Mouse (Mus musculus) fibroblast of lung, adult 2 months (primary cell): ENCODE data around the gene Tmem274.

Source experiments
- DNase-seq: peaks from one replicate; pipeline ENCODE4 v3.0.0-alpha.2; 2011; ENCODE audit warnings: low read depth

Gene Tmem274

DNA sequence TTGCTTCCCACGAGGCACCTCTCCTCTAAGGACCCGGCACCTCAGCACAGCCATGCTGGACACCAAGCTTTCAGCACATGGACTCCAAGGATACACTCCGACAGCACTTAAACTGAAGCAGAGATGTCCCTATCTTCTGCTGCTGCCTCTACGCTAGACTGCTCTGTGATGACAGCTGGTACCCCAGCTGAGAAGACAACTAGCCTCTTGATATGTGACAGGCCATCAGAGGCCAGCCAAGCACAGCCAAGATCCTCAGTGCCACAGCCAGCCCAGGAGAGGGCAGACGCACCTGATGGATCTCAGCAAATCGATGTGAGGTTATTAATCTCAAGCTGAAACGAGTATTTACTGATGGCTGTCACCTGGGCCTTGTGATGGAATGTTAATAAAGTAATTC lies 2.1 kb upstream of the Tmem274 start:
- DNase-seq: no peak

DNA sequence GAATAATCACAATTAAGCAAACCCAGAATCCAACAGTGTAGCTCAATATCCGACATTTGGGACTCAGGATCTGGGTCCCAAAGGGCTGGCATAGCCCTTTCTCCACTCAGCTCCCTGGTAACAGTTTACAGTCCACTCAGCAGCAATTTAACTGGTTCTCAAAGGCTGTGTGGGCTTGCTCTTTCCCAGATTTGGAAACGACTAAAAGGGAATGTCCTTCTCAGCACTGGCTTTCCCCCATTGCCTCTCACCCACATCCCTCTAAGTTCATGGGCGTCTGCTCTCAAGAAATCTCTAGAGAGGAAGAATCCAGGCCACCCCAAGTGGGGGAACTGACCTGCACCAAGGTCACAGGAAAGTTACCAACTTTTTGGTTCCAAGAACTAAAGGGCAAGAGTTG lies 7.4 kb downstream of the Tmem274 start:
- no peak for DNase-seq

DNA sequence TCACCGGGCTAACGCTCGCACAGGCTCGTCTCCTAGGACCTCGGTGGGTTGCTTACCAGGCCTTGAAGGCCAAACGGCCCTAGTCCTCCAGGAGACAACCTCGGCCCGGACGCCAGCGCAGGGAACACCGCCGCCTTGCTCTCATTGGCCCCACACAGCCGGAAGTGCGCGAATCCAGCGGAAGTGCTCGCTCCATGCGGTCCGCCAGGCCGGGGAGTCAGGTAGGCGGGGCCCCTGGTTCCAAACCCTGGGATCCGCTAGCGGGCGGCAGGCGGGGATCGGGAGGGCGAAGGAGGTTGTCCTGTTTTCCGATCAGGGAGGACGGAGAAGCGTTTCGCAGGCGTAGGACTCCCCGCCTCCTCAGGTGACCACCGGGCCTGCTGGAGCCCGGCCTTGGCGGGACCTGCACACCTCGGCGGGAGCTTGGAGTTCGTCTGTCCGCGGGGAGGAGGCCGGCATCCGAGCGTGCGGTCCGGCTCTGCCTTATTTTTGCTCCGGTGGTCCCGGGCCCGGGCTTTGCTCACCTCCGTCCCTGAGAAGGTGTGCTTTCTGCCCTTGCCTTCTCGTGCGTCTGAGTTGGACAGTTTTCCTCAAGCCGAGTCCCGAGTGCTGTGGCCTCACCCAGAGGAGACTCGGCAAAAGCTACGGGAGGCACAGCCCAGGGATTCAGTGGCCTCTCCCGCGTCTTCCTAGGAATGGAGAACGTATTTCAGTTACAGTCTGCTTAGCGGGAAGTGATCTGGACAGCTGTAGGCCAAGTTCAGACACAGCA lies 8.1 kb downstream of the Tmem274 start, which contains the start of the genes Nmnat1 and Lzic:
Gene Nmnat1, minus strand, starts transcription at position 150 of the 772 bp plus-strand sequence.
Gene Lzic, plus strand, starts transcription at position 177 of the 772 bp plus-strand sequence.
- DNase-seq: peak; percentile 82

DNA sequence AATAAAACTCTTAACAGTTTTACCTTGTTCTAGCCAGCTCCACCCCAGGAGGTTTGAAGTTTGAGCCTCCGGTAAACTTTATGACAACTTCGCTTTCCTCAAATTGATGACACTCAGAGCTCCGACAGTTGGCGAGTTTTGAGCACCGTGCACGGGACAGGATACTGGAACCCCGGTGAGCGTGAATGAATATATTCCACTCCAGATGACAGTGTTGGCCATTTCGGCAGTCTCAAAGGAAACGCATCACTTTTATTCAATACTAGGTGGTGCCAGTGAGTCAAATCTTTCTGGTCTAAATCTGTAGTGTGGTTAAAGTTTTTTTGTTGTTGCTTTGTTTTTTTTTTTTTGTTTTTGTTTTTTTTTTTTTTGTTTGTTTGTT lies 8.6 kb downstream of the Tmem274 start:
- DNase-seq: peak; percentile 19

DNA sequence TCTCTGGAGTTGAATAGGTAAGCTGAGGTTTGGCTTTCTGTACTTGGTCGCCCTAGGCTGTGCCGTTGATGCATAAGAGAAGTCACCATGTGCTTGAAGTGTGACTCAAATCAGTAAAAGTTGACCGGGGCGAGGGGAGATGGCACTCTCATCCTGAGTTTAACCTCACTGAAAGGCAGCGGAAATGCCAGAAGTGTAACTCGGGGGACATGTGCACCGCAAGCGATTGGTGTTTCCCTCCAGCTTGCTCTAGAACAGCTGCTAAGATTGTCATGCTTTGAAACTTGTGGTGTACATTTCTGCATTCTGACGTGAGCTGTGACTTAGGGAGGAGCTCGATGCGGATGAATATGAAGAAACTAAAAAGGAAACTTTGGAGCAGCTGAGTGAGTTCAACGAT lies 10.6 kb downstream of the Tmem274 start:
- no peak for DNase-seq

DNA sequence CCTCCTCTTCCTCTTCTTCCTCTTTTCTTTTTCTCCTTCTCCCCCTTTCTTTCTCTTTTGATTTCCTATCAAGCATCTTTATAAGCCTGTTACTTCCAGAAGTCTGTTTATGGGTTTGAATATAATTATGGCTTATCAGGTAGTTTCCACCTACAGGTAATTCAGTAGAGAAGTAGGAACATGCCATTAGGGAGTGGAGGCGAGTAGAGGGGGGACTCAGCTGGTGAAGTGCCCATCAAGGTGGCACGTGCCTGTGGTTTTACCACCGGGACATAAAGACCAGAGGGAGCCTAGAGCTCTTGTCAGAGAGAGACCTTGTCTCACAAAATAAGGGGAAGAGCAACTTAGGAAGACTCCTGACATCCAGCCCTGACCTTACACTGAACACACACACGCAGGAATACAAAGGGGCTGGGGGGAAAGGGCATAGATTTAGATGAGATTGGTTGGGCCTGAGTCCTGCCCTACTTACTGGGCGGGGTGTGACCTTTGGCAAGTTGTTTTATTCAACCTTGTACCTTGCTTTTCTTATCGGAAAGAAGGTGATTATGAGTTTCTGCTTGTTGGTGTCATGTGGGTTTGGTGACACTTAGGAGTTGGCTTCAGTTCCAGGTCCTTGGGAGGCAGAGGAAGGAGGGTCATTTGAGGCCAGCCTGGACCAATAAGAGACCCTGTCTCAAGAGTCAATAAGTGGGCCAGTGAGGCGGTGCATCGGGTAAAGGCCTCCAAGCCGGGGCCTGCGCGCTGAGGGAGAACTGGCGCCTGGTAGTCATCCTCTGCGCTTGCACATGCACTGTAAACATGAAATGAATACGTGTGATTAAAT lies 12.4 kb downstream of the Tmem274 start:
- DNase-seq: no peak

DNA sequence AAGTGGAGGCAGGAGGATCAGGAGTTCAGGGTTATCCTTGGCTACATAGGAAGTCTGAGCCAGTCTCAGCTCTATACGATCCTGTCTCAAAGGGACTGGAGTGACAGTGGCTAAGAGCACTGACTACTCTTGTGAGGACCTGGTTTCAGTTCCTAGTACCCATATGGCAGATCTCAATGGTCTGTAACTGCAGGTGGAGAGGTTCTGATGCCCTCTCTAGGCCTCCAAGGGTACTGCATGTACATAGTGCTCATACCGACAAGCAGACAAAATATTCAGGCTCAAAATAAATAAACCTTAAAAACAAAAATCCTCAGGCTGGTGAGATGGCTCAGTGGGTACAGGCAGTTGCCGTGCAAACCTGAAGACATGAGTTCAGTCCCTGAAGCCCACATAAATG lies 14.0 kb downstream of the Tmem274 start:
- DNase-seq: no peak

DNA sequence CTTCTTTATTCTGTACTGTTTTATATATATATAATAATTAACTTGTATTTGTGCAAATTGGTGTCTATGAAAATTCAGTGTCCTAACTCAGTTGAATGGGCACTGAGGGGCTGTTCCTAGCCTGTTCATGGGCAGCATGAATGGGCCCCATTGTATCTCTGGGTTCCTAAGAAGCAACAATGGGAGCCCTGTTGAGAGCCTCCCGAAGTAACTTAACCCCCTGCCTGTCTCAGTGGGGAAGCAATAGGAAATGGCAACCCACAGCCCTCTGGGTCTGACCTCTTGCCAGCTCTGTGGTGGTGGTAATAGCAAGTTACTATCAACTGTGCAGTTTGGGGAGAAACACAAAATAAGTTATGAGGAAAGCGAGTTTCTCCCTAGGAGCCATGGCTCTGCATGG lies 19.4 kb downstream of the Tmem274 start:
- peak; percentile 81 for DNase-seq

DNA sequence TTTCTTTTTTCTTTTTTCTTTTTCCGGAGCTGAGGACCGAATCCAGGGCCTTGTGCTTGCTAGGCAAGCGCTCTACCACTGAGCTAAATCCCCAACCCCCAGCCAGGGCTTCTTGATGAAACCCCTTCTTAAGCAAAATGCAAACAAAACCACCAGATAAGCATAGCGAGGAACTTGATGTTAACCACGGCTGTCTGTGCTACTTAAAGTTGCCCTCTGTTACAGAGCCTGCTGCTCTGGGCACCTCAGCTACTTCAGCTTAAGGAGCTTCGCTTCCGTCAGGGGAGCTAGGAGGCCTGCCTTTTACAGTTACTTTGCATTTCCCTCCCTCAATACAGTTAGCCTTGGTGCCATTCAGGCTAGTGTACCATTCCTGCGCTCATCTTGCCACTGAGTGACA lies 21.7 kb downstream of the Tmem274 start:
- no peak for DNase-seq

DNA sequence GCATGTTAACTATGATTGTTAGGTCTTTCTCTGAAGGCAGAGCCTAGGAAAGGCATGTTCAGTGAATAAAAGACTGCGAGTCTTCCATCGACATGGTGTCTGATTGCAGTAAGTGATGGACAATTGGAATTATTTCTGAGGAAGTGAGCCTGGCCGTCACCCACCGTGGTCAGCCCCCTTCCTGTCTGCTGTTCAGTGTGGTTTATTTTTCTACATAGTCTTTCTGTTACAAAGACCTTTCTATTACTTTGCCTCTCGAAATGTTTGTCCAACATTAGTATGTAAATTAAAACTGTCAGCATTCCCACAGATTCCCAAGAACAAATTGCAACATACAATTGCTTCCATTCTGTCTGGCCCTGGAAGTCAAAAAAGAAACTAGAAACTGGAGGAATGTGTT lies 22.6 kb downstream of the Tmem274 start:
- DNase-seq: peak; percentile 67

DNA sequence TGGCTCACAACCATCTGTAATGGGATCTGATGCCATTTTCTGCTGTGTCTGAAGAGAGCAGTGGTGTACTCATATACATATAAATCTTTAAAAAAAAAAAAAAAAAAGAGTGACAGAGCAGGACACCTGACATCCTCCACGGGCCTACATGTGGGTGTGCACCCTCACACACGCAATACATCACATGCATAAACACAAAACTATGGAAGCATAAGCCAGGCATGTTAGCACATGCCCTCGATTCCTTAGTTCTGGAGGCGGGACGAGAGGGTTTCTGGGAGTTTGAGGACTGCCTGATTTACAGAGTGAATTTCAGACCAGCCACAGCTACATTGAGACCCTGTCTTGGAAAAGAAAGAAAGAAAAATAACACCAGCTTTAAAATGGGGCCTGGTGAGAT lies 27.2 kb downstream of the Tmem274 start:
- DNase-seq: no peak

DNA sequence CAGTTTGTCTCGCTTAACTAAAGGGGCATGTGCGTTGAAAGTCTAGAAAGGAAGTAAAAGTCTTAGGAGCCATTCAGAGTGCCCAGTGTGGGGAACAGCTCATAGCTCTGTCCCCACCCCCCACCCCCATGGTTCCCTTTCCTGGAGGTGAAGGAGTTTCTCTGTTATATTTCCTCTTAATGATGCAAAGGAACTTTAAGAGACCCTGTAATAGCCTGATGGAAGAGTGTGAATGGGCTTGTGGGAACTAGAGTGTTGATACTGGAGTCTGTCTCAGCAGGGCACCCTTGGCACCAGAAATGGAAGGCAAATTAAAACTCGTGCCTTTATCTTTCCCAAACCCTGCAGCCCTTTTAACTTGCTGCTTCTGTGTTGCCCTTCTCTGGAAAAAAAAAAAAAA lies 27.7 kb downstream of the Tmem274 start:
- no peak for DNase-seq

DNA sequence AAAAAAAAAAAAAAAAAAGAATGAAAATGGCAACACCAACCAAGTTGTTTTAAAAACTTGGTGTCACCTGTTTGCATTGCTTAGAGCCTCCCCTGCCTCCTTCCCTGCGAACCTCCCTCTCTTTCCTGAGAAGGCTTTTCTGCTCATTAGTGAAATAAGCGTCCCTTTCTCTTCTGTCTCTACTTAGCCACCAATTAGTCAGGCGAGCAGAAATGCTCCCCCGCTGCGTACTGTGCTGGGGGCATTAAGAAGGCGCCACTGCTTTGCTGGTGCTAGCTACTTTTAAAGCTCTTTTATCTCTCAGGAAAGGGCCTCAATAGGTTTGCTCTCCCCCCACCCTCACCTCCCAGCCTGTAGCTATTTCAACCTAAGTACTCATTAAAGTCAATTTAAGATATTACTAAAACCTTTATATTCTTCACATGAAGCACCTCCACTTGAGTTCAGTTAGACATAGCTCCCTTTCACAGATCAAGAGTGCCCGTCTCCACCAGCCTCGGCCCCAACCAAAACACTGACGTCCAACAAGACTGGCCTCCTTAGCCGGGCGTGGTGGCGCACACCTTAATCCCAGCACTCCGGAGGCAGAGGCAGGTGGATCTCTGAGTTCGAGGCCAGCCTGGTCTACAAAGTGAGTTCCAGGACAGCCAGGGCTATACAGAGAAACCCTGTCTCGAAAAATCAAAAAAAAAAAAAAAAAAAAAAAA lies 28.2 kb downstream of the Tmem274 start:
- DNase-seq: no peak

DNA sequence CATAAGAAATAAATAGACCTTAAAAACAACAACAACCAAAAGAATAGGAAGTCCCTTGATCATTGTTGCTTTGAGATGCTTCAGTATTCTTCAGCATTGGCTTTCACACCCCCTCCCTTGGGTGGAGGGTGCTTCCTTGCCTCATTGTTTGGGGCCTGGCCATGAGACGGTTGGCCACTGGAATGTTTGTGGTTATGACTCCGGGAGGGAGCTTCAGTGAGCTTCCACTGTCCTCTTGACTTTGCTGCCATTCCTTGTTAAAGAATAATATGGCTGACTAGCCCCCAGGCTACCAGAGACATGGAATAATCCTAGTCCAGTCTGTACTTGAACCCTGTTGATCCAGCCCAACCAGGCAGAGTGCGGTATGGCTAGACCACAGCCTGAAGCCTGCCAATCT lies 29.7 kb downstream of the Tmem274 start:
- no peak for DNase-seq

DNA sequence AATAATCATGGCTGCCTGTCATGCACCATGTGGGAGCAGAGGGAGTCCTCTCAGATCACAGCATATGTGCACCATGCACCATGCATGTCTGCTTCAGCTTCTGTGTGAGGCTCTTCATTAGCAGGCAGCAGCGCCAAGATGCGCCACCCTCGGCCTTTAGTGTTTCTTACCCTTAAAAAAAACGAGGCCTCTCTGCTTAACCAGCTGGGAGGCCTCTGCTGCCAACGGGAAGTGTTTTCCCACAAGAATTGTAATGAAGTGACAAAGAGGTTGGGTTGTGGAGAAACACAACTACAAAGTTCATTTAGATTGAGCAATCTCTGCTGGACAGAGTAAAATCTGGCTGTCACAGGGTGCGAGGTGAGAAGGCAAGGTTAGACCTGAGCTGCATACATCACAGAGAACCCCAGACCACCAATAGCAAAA lies 34.1 kb downstream of the Tmem274 start:
- no peak for DNase-seq

DNA sequence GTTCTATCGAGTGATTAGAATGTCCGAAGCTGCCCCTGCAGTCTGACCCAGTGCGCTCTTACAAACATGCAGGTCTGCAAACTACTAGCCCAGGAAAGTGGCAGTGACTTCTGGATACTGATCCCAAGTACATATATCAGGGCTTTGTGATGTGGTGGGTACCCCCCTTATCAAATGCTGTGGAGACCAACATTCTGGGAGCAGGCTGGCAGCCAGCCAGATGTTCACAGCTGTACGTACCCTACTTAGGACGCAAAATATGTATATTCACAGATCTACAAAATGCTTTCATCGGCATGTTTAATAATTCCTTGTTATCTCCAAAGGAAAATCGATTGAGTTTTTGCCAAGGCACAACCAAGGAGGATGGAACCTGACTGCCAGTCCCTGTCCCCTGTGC lies 34.9 kb downstream of the Tmem274 start:
- no peak for DNase-seq

DNA sequence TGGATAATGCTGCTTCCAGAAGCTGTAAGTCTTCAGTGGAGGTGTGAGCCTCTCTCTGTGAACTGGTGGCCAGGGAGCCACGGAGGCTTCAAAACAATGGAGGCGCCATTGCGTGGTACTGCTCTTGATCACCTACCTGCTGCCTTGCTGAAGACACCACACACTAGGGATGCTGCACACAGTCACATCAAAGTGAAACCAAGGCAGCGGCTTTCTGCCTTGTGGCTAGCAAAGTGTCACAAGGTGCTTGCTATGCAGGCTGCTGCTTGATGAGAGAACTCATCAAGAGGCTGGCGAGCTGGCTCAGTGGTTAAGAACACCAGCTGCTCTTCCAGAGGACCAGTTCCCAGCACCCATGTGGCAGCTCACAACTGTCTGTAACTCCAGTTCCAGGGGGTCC lies 38.5 kb downstream of the Tmem274 start:
- no peak for DNase-seq

DNA sequence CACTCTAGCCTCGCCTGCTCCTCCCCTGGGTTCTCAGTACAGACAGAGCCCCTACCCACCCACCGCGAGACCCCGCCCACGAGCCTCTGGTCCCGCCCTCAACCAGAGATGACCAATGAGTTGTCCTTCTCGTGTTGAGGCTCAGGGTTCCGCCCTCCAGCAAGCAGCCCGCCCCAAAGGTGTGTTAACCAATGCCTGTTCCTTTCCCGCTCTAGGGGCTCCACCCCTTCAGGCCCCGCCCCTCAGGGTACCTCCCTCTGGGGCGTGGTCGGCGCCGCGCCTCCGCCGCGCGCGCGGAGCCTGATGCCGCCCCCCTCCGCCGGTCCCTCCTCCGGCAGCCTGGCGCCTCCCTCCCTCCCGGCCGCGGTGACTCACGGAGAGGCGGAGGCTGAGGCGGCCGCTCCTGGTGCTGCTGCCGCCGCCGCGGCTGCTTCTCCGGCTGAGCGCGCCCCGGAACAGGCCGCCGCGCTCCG lies 40.7 kb downstream of the Tmem274 start, which contains the start of gene Ctnnbip1:
Gene Ctnnbip1, plus strand, starts transcription at position 369 of the 473 bp plus-strand sequence.
- peak; percentile 88 for DNase-seq

DNA sequence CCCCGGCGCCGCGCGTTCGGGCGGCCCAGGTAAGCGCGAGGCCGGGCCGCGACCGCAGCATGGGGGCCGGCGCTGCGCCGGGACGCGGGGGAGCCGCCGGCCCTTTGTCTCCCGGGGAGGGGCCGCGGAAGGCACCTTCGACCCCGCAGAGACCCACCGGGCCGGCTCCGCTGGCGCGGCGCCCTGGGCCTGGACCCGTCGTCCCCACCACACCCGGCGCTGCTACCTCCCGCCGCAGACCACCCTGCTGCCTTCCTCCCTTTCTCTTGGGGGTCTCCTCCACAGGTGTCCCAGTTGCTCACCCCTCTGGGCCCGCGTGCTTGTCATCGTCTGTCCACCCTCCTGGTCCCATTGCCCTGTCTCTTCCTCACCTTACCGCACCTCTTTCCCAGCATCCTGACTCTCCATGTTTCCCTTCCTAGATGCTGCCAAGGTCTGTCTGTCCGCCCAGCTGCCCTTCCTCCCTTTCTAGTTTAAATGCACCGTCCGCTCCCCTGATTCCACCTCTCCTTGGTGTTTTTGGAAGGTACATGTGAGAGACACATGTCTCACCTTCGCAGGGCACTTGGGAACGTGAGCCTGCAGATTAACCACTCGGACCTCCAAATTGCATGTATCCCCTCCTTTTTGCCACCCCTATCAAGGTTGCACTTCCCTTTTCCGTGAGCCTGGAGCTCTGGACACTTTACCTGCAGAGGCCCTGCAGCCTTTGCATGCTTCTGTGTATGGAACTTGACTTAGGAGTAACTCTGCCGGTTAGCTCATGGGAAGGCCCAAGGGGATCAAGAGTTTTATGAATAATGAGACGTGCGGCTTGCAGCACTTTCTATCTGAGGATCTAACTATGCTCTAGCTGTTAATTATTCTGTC lies 41.4 kb downstream of the Tmem274 start:
- no peak for DNase-seq

DNA sequence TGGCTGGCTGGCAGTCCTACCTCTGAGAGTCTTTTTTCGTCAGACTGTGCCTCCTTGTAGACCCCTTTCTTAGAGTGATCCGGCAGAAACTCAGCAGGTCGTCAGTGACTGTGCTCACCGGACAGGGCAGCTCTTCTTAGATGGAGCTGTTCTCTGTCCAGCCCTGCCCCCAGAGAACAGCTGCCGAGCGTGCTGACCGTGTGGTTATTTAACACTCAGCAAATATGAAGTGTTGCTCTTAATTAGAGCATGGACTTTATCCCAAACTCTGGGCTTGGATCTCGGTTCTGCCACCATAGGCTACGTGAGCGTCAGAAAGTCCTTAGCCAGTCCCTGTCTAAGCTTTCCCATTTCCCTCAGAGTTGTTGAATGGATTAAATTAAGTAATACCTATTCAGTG lies 44.1 kb downstream of the Tmem274 start:
- no peak for DNase-seq

DNA sequence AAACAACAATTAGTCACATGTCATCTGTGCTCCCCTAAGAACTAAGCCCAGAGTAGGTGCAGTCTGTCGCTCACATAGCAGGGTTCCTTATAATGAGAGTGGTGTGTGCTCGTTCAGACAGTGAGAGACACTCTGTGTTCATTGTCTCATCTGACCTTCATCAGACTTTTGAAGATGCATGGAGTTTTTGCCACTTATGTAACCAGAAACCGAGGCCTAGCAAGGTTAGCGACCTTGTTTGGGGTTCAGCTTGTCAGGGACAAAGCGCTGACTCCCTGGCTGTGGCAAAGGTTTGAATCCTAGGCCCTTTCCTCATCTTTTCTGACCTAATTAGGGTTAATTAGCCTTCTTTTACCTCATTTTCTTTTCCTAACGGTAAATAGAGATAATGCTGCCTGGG lies 46.8 kb downstream of the Tmem274 start:
- no peak for DNase-seq
